Mouse (Mus musculus) CD4-positive, CD25-positive, alpha-beta regulatory T cell, adult 2 months (primary cell): ENCODE data around the gene Amz2.

Experiments
- DNase-seq: peaks from one replicate; pipeline ENCODE4 v3.0.0-alpha.2; 2012; ENCODE audit warnings: low read depth, low spot score

Amz2 gene

GRCm38 (mm10) chr11:109425392-109426271 is at the start of gene Amz2:
TSS of gene Amz2 (plus strand) at chr11:109425946.
- DNase-seq = peak; percentile 100

- peak; percentile 26 for DNase-seq
Observed at GRCm38 (mm10) chr11:109376484-109377143, 49.1 kb upstream of the Amz2 start.

- no peak for DNase-seq
Observed at GRCm38 (mm10) chr11:109377477-109377876, 48.3 kb upstream of the Amz2 start.

- DNase-seq = no peak
Observed at GRCm38 (mm10) chr11:109378051-109378450, 47.7 kb upstream of the Amz2 start.

- DNase-seq = no peak
Observed at GRCm38 (mm10) chr11:109380662-109381061, 45.1 kb upstream of the Amz2 start.

- no peak for DNase-seq
Observed at GRCm38 (mm10) chr11:109385296-109385695, 40.5 kb upstream of the Amz2 start.

GRCm38 (mm10) chr11:109389046-109389445 is 36.7 kb upstream of the Amz2 start:
- no peak for DNase-seq

GRCm38 (mm10) chr11:109391200-109391599 is 34.5 kb upstream of the Amz2 start:
- no peak for DNase-seq

GRCm38 (mm10) chr11:109391760-109392159 is 34.0 kb upstream of the Amz2 start:
- no peak for DNase-seq

GRCm38 (mm10) chr11:109392601-109393000 is 33.1 kb upstream of the Amz2 start:
- DNase-seq = no peak

- no peak for DNase-seq
Observed at GRCm38 (mm10) chr11:109394758-109395157, 31.0 kb upstream of the Amz2 start.

- DNase-seq = no peak
Observed at GRCm38 (mm10) chr11:109395291-109395690, 30.5 kb upstream of the Amz2 start.

- DNase-seq = no peak
Observed at GRCm38 (mm10) chr11:109406431-109406830, 19.3 kb upstream of the Amz2 start.

GRCm38 (mm10) chr11:109410197-109410980 is 15.4 kb upstream of the Amz2 start:
- no peak for DNase-seq

- no peak for DNase-seq
Observed at GRCm38 (mm10) chr11:109413617-109414016, 12.1 kb upstream of the Amz2 start, which contains the start of gene 9930022D16Rik. TSS of gene 9930022D16Rik (plus strand) at chr11:109413917.

- no peak for DNase-seq
Observed at GRCm38 (mm10) chr11:109414802-109415201, 10.9 kb upstream of the Amz2 start.

GRCm38 (mm10) chr11:109416709-109417420 is 8.9 kb upstream of the Amz2 start:
- no peak for DNase-seq

- DNase-seq = no peak
Observed at GRCm38 (mm10) chr11:109417472-109418040, 8.2 kb upstream of the Amz2 start.

GRCm38 (mm10) chr11:109419461-109419860 is 6.3 kb upstream of the Amz2 start:
- DNase-seq = peak; percentile 50

GRCm38 (mm10) chr11:109419961-109420566 is 5.7 kb upstream of the Amz2 start:
- peak; percentile 91 for DNase-seq
